Mouse (Mus musculus): Measurements from ENCODE around the gene Pclaf. TPM values are rescaled to one million over a fixed set of nuclear protein-coding genes. Genes with fewer than 3 reads are reported as not detected.

The Pclaf gene
- 1 to 10 TPM; 2.0 to 4.4 TPM for total RNA-seq (2023)

DNA sequence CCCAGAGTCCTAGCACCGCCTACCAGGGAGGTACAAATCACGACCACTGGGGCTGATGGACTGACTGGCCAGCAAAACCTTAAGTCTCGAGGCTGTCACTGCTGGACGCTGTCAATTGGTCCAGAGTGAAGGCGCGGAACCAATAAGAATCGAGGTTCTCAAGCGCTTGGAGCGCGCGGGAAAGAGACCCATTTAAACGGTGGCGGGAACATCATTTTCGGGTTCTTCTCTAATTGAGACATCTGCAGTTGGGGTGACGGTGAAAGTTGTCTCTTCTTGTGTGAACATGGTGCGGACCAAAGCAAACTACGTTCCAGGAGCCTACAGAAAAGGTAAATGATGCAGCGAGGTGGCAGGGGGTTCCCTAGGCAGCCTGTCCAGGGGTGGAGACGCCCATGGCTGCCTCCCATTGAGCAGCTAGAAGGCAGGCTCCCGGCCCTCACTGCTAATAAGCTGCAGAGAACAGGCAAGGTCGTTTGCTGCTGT, at the start of gene Pclaf:
TSS of gene Pclaf (plus strand) at position 95 of the 486 bp plus-strand sequence.

DNA sequence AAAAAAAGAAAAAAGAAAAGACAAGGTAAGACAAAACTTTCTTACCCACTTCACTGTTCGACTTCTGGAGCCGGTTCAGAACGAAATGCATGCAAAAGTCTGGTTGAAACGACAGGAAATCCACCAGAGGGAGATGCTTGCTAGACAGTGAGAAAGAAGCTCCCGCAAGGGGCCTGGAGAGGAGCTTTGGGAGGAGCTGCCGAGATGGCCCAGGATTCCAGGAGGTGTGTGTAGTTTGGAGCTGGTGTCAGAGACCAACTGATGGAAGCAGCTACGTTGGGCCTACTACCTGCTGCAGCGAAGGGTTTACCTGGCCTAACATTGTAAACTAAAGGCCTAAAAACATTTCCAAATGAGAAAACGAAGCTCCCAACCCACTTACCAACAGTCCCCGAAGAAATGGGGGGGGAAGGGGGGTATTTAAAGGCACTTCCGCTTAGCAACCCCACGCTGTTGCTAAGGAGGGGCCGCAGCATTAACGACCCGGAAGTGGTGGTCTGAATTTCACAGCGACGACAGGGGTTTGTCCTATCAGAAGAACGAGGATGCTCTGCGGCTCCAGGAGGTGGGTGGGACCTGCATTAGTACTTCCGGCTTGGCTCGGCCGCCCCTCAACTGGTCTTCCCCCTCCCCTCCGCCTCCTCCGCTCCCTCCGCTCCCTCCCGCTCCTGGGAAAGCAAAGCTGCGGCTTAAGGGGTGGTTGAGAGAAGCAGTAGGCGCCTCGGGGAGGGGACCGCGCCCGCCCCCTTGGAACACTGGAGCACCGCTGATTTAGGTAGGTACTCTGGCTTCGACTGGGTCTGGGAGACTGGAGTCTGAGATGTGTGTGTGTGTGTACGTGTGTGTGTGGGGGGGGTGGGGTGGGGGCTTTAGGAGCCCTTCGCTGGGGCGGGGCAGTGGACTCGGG, 18.6 kb downstream of the Pclaf start, which contains the start of the genes Trip4 and Csnk1g1:
TSS of gene Trip4 (minus strand) at position 401 of the 907 bp plus-strand sequence.
TSS of gene Csnk1g1 (plus strand) at position 531 of the 907 bp plus-strand sequence.

Other genes starting within 250 kb of the Pclaf start
- gene Oaz2, start 222.2 kb upstream of the Pclaf start, total RNA-seq (2023) = 10 to 100 TPM; 28.8 to 35.4 TPM
- 10 to 100 TPM; 18.4 to 23.1 TPM for gene Zfp609, start 62.7 kb upstream of the Pclaf start, total RNA-seq (2023)
- gene Trip4, start 18.6 kb downstream of the Pclaf start, total RNA-seq (2023) = 10 to 100 TPM; 27.4 to 29.8 TPM
- gene Csnk1g1, start 18.7 kb downstream of the Pclaf start, total RNA-seq (2023) = 10 to 100 TPM; 60.0 to 60.5 TPM
- 100 to 1,000 TPM; 236 to 237 TPM for gene Ppib, start 170.0 kb downstream of the Pclaf start, total RNA-seq (2023)
- gene Snx22, start 179.5 kb downstream of the Pclaf start, total RNA-seq (2023) = under 1 TPM; 0.64 to 0.74 TPM
- 100 to 1,000 TPM in 1 of 2 experiments, 10 to 100 TPM in 1; 95.5 to 100 TPM for gene Snx1, start 236.3 kb downstream of the Pclaf start, total RNA-seq (2023)
- 10 to 100 TPM; 41.3 to 42.9 TPM for gene Ciao2a, start 236.4 kb downstream of the Pclaf start, total RNA-seq (2023)

All from B cell, adult 67 days (primary cell).